Mouse (Mus musculus) kidney, embryonic 15.5 days (tissue): ENCODE data around the gene Hspa5. TPM values are rescaled to one million over a fixed set of nuclear protein-coding genes. Genes with fewer than 3 reads are reported as not detected.
"Not testable (repeated sequence)": the region's sequence is repeated elsewhere in the genome, so short reads cannot be mapped to it uniquely, and the experiment has no call there.

ENCODE experiments used
- ATAC-seq: fragments of 200-750 bp; cut with Nextera tagmentation; replicated peaks from 2 replicates; pipeline ENCODE4 v1.8.0; 2017; ENCODE audit warnings: moderate TSS enrichment; ENCODE audit not compliant: low FRiP score
- H3K27ac ChIP-seq: fragments of 300-500 bp; sonication (generic); 2 replicates; pipeline ENCODE4 v1.5.1; 2015; ENCODE audit warnings: mild to moderate bottlenecking, inconsistent platforms
- H3K27me3 ChIP-seq: fragments of 300-500 bp; sonication (generic); 2 replicates; pipeline ENCODE4 v1.6.1; 2015; ENCODE audit warnings: inconsistent platforms
- H3K36me3 ChIP-seq: fragments of 300-500 bp; sonication (generic); 2 replicates; pipeline ENCODE4 v1.6.1; 2015; ENCODE audit warnings: inconsistent platforms
- H3K4me1 ChIP-seq: fragments of 300-500 bp; sonication (generic); 2 replicates; pipeline ENCODE4 v1.6.1; 2015; ENCODE audit warnings: inconsistent platforms
- H3K4me2 ChIP-seq: fragments of 300-500 bp; sonication (generic); 2 replicates; pipeline ENCODE4 v1.6.1; 2015; ENCODE audit warnings: moderate library complexity, mild to moderate bottlenecking, inconsistent platforms
- H3K4me3 ChIP-seq: fragments of 300-500 bp; sonication (generic); replicated peaks from 2 replicates; pipeline ENCODE4 v1.5.1; 2015; ENCODE audit warnings: mild to moderate bottlenecking, inconsistent platforms
- H3K9ac ChIP-seq: fragments of 300-500 bp; sonication (generic); 2 replicates; pipeline ENCODE4 v1.6.1; 2015; ENCODE audit warnings: mild to moderate bottlenecking, inconsistent platforms
- H3K9me3 ChIP-seq: fragments of 300-500 bp; sonication (generic); replicated peaks from 2 replicates; pipeline ENCODE4 v1.6.1; 2016; ENCODE audit warnings: inconsistent platforms
- WGBS: fragments of 180-500 bp; shearing (Covaris S2); methylation state at CpG from one replicate; pipeline ENCODE4 v1.1.7; 2015; ENCODE audit warnings: mixed read lengths; 5-methylcytosine and 5-hydroxymethylcytosine counted together
- polyA plus RNA-seq: library from polyadenylated mRNA; unstranded; fragments of >200 nt; fragmentation: Nextera tagmentation; extraction: Ambion mirVana; gene quantifications from 2 replicates; pipeline ENCODE4 v1.2.1, GENCODE M21; 2015

Gene Hspa5
- polyA plus RNA-seq, 1 experiment from 2014 or later, result 989 TPM

- WGBS, result 82% methylated on average over 2 of the region's 2 CpGs
- no peak for ATAC-seq
- Histone ChIP-seq H3K36me3 (peaks cover 15% of the 10 kb centered on the region), H3K9ac (no peak overlapping the region), H3K9me3 (no peaks in the 10 kb centered on the region), H3K4me1 (peaks cover 16% of the 10 kb centered on the region), H3K4me2 (no peak overlapping the region), H3K27me3 (no peaks in the 10 kb centered on the region), H3K27ac (no peak overlapping the region), H3K4me3 (no peak overlapping the region)
These were observed 21.5 kb upstream of the Hspa5 start for GRCm38 (mm10) chr2:34750245-34750644.

- Histone ChIP-seq H3K4me3 (peak overlapping the region; percentile 76), H3K9me3 (no peaks in the 10 kb centered on the region), H3K4me1 (peaks cover 16% of the 10 kb centered on the region), H3K4me2 (peak overlapping the region; percentile 75), H3K36me3 (no peaks in the 10 kb centered on the region), H3K9ac (peak overlapping the region; percentile 95), H3K27me3 (no peaks in the 10 kb centered on the region), H3K27ac (peak overlapping the region; percentile 95)
- WGBS, result under 1% methylated on average over 102 of the region's 106 CpGs
- ATAC-seq, result peak; percentile 97
These were observed 17.8 kb upstream of the Hspa5 start for GRCm38 (mm10) chr2:34753811-34754550.

- Histone ChIP-seq H3K36me3 (no peaks in the 10 kb centered on the region), H3K9ac (peak within 1 kb of the TSS; percentile 95), H3K27ac (peak within 1 kb of the TSS; percentile 95), H3K4me2 (peak within 1 kb of the TSS; percentile 75), H3K4me3 (peak within 1 kb of the TSS; percentile 76), H3K9me3 (no peaks in the 10 kb centered on the region), H3K4me1 (peaks cover 16% of the 10 kb centered on the region), H3K27me3 (no peaks in the 10 kb centered on the region)
- 2% methylated on average over 14 of the region's 14 CpGs for WGBS
- no peak; the same call in 1 of the 2 replicates for ATAC-seq
These were observed 17.0 kb upstream of the Hspa5 start, which contains the start of gene Gapvd1 for GRCm38 (mm10) chr2:34754551-34755358. Gapvd1 (minus strand) TSS chr2:34755232.

GRCm38 (mm10) chr2:34757341-34757740 is 14.4 kb upstream of the Hspa5 start:
- Histone ChIP-seq H3K9ac (no peak overlapping the region), H3K4me2 (no peak overlapping the region), H3K36me3 (no peaks in the 10 kb centered on the region), H3K27ac (no peak overlapping the region), H3K9me3 (no peaks in the 10 kb centered on the region), H3K4me3 (no peak overlapping the region), H3K27me3 (no peaks in the 10 kb centered on the region), H3K4me1 (peaks cover 10% of the 10 kb centered on the region)
- no peak for ATAC-seq
- WGBS, result 73% methylated on average over 1 of the region's 1 CpGs

GRCm38 (mm10) chr2:34761272-34761671 is 10.5 kb upstream of the Hspa5 start:
- not testable (repeated sequence) for H3K4me3 ChIP-seq, H3K9ac ChIP-seq, ATAC-seq, H3K9me3 ChIP-seq, H3K27ac ChIP-seq, H3K4me2 ChIP-seq, H3K27me3 ChIP-seq, H3K36me3 ChIP-seq, H3K4me1 ChIP-seq
- 90% methylated on average over 5 of the region's 5 CpGs for WGBS

- WGBS, result 80% methylated on average over 2 of the region's 2 CpGs
- H3K36me3 ChIP-seq, result no peaks in the 10 kb centered on the region
- no peaks in the 10 kb centered on the region for H3K27me3 ChIP-seq
- H3K9ac ChIP-seq, result no peak overlapping the region
- H3K4me1 ChIP-seq, result no peaks in the 10 kb centered on the region
- H3K27ac ChIP-seq, result no peak overlapping the region
- H3K4me2 ChIP-seq, result no peak overlapping the region
- no peaks in the 10 kb centered on the region for H3K9me3 ChIP-seq
- no peak for ATAC-seq
- H3K4me3 ChIP-seq, result no peak overlapping the region
These were observed 9.6 kb upstream of the Hspa5 start for GRCm38 (mm10) chr2:34762174-34762573.

- H3K4me3 ChIP-seq, result no peak overlapping the region
- no peak overlapping the region for H3K4me2 ChIP-seq
- no peak overlapping the region for H3K9ac ChIP-seq
- no peaks in the 10 kb centered on the region for H3K27me3 ChIP-seq
- WGBS, result 60% methylated on average over 2 of the region's 2 CpGs
- no peaks in the 10 kb centered on the region for H3K4me1 ChIP-seq
- H3K9me3 ChIP-seq, result no peaks in the 10 kb centered on the region
- H3K36me3 ChIP-seq, result no peaks in the 10 kb centered on the region
- no peak for ATAC-seq
- H3K27ac ChIP-seq, result no peak overlapping the region
These were observed 8.9 kb upstream of the Hspa5 start for GRCm38 (mm10) chr2:34762872-34763271.

GRCm38 (mm10) chr2:34764801-34765200 is 7.0 kb upstream of the Hspa5 start:
- WGBS, result 38% methylated on average over 12 of the region's 12 CpGs

GRCm38 (mm10) chr2:34770049-34770448 is 1.7 kb upstream of the Hspa5 start:
- Histone ChIP-seq H3K4me1 (peaks cover 28% of the 10 kb centered on the region), H3K27me3 (no peaks in the 10 kb centered on the region), H3K9ac (no peak overlapping the region), H3K4me3 (peak overlapping the region; percentile 84), H3K36me3 (peaks cover 25% of the 10 kb centered on the region), H3K9me3 (no peaks in the 10 kb centered on the region), H3K4me2 (peak overlapping the region; percentile 57; the same call in 1 of the 2 replicates), H3K27ac (no peak overlapping the region)
- WGBS, result 93% methylated on average over 2 of the region's 2 CpGs
- no peak for ATAC-seq

More at GRCm38 (mm10) chr2:34764801-34765200, 7.0 kb upstream of the Hspa5 start:
- no peak for ATAC-seq
- Histone ChIP-seq H3K4me2 (no peak overlapping the region), H3K27ac (no peak overlapping the region), H3K4me3 (no peak overlapping the region), H3K27me3 (no peaks in the 10 kb centered on the region), H3K9me3 (no peaks in the 10 kb centered on the region), H3K36me3 (no peaks in the 10 kb centered on the region), H3K4me1 (no peaks in the 10 kb centered on the region), H3K9ac (no peak overlapping the region)

GRCm38 (mm10) chr2:34770951-34771350 is 819 bp upstream of the Hspa5 start:
- no peaks in the 10 kb centered on the region for H3K9me3 ChIP-seq
- peak overlapping the region; percentile 91 for H3K27ac ChIP-seq
- peaks cover 36% of the 10 kb centered on the region for H3K4me1 ChIP-seq
- peaks cover 33% of the 10 kb centered on the region for H3K36me3 ChIP-seq
- peak overlapping the region; percentile 94 for H3K9ac ChIP-seq
- H3K4me3 ChIP-seq, result peak overlapping the region; percentile 84
- peak overlapping the region; percentile 57 for H3K4me2 ChIP-seq
- WGBS, result 2% methylated on average over 6 of the region's 6 CpGs
- ATAC-seq, result no peak
- H3K27me3 ChIP-seq, result no peaks in the 10 kb centered on the region

- peak overlapping the region; percentile 88 for H3K27ac ChIP-seq
- peaks cover 50% of the 10 kb centered on the region for H3K4me1 ChIP-seq
- ATAC-seq, result peak; percentile 17; the same call in 1 of the 2 replicates
These were observed 774 bp downstream of the Hspa5 start for GRCm38 (mm10) chr2:34772252-34773235.

More at GRCm38 (mm10) chr2:34772252-34773235, 774 bp downstream of the Hspa5 start:
- 3% methylated on average over 49 of the region's 50 CpGs for WGBS
- Histone ChIP-seq H3K27me3 (no peaks in the 10 kb centered on the region), H3K9me3 (no peaks in the 10 kb centered on the region), H3K4me3 (peak overlapping the region; percentile 84), H3K36me3 (peaks cover 49% of the 10 kb centered on the region), H3K9ac (peak overlapping the region; percentile 98), H3K4me2 (peak overlapping the region; percentile 73)
